Mouse (Mus musculus) erythroblast, embryonic 14.5 days (primary cell): Measurements from ENCODE around the gene Vps4b. TPM values are rescaled to one million over a fixed set of nuclear protein-coding genes. Genes with fewer than 3 reads are reported as not detected.
A peak's percentile ranks its signal among the peaks of the same experiment; 100 is the strongest.

Experiments used
- H3K27me3 ChIP-seq: 2 replicates; pipeline ENCODE4 v1.6.1; 2012; ENCODE audit warnings: inconsistent platforms; ENCODE audit not compliant: control insufficient read depth
- H3K36me3 ChIP-seq: 2 replicates; pipeline ENCODE4 v1.6.1; 2012; ENCODE audit warnings: mild to moderate bottlenecking, inconsistent platforms; ENCODE audit not compliant: control insufficient read depth
- H3K4me1 ChIP-seq: 2 replicates; pipeline ENCODE4 v1.6.1; 2012; ENCODE audit warnings: inconsistent platforms; ENCODE audit not compliant: control insufficient read depth
- H3K4me3 ChIP-seq: replicated peaks from 2 replicates; pipeline ENCODE3; 2012; ENCODE audit warnings: moderate library complexity, mild to moderate bottlenecking, inconsistent platforms
- H3K9me3 ChIP-seq: 2 replicates; pipeline ENCODE4 v1.6.1; 2012; ENCODE audit warnings: low read length, inconsistent platforms, mixed read lengths; ENCODE audit not compliant: control insufficient read depth
- GATA1 ChIP-seq: IDR thresholded peaks from 2 replicates; pipeline ENCODE4 v1.6.1; 2012; ENCODE audit warnings: low read length, inconsistent platforms, mixed read lengths
- TAL1 ChIP-seq: IDR thresholded peaks from 3 replicates; pipeline ENCODE4 v1.6.1; 2012; ENCODE audit warnings: low read length, inconsistent platforms, mixed read lengths
- polyA plus RNA-seq: library from polyadenylated mRNA; stranded (reverse); fragments of >175 nt; gene quantifications from 2 replicates; pipeline ENCODE4 v1.2.3, GENCODE M21; 2012

The Vps4b gene
- polyA plus RNA-seq, 1 experiment, result 0.37 TPM

- TF ChIP-seq TAL1 (no peak), GATA1 (no peak)
- Histone ChIP-seq H3K27me3 (no peaks in the 10 kb centered on the region), H3K4me3 (peak overlapping the region; percentile 80), H3K36me3 (peaks cover 6% of the 10 kb centered on the region), H3K9me3 (no peaks in the 10 kb centered on the region), H3K4me1 (peaks cover 33% of the 10 kb centered on the region)
Observed at GRCm38 (mm10) chr1:106758734-106759571, 37.6 kb downstream of the Vps4b start.

GRCm38 (mm10) chr1:106756633-106757032, 39.9 kb downstream of the Vps4b start:
- no peak for TF ChIP-seq GATA1
- no peak for TF ChIP-seq TAL1
- Histone ChIP-seq H3K4me3 (no peak overlapping the region), H3K27me3 (no peaks in the 10 kb centered on the region), H3K36me3 (no peaks in the 10 kb centered on the region; the same call in 1 of the 2 replicates), H3K9me3 (no peaks in the 10 kb centered on the region), H3K4me1 (peaks cover 33% of the 10 kb centered on the region)

- peaks cover 7% of the 10 kb centered on the region for H3K36me3 ChIP-seq
- no peaks in the 10 kb centered on the region for H3K27me3 ChIP-seq
- no peaks in the 10 kb centered on the region for H3K9me3 ChIP-seq
- peaks cover 6% of the 10 kb centered on the region for H3K4me1 ChIP-seq
- H3K4me3 ChIP-seq, result no peak overlapping the region
- no peak for TF ChIP-seq TAL1
- no peak for TF ChIP-seq GATA1
Observed at GRCm38 (mm10) chr1:106752013-106752412, 44.5 kb downstream of the Vps4b start.

GRCm38 (mm10) chr1:106750656-106751055, 45.9 kb downstream of the Vps4b start:
- TF ChIP-seq GATA1 (no peak), TAL1 (no peak)
- Histone ChIP-seq H3K9me3 (no peaks in the 10 kb centered on the region), H3K36me3 (peaks cover 13% of the 10 kb centered on the region), H3K4me1 (no peaks in the 10 kb centered on the region), H3K27me3 (no peaks in the 10 kb centered on the region), H3K4me3 (no peak overlapping the region)

- H3K27me3 ChIP-seq, result no peaks in the 10 kb centered on the region
- no peak overlapping the region for H3K4me3 ChIP-seq
- H3K9me3 ChIP-seq, result no peaks in the 10 kb centered on the region
- TF ChIP-seq GATA1 (no peak), TAL1 (no peak)
- no peaks in the 10 kb centered on the region for H3K4me1 ChIP-seq
- peaks cover 13% of the 10 kb centered on the region for H3K36me3 ChIP-seq
Observed at GRCm38 (mm10) chr1:106748555-106749315, 47.8 kb downstream of the Vps4b start.

- H3K4me1 ChIP-seq, result no peaks in the 10 kb centered on the region
- no peaks in the 10 kb centered on the region for H3K9me3 ChIP-seq
- no peaks in the 10 kb centered on the region for H3K27me3 ChIP-seq
- no peak overlapping the region for H3K4me3 ChIP-seq
- no peak for TF ChIP-seq TAL1
- no peak for TF ChIP-seq GATA1
- peaks cover 15% of the 10 kb centered on the region for H3K36me3 ChIP-seq
Observed at GRCm38 (mm10) chr1:106742980-106743379, 53.5 kb downstream of the Vps4b start.

- Histone ChIP-seq H3K4me3 (no peak overlapping the region), H3K4me1 (no peaks in the 10 kb centered on the region), H3K36me3 (peaks cover 6% of the 10 kb centered on the region), H3K9me3 (no peaks in the 10 kb centered on the region), H3K27me3 (no peaks in the 10 kb centered on the region)
- TF ChIP-seq GATA1 (no peak), TAL1 (no peak)
Observed at GRCm38 (mm10) chr1:106740735-106741134, 55.8 kb downstream of the Vps4b start.

- Histone ChIP-seq H3K4me1 (no peaks in the 10 kb centered on the region), H3K9me3 (no peaks in the 10 kb centered on the region), H3K27me3 (no peaks in the 10 kb centered on the region), H3K4me3 (no peak overlapping the region), H3K36me3 (peaks cover 6% of the 10 kb centered on the region)
- TF ChIP-seq GATA1, result no peak
- no peak for TF ChIP-seq TAL1
Observed at GRCm38 (mm10) chr1:106739810-106740209, 56.7 kb downstream of the Vps4b start.

GRCm38 (mm10) chr1:106738092-106738491, 58.4 kb downstream of the Vps4b start:
- no peaks in the 10 kb centered on the region for H3K9me3 ChIP-seq
- H3K36me3 ChIP-seq, result peaks cover 12% of the 10 kb centered on the region
- no peak for TF ChIP-seq TAL1
- TF ChIP-seq GATA1, result no peak
- H3K27me3 ChIP-seq, result no peaks in the 10 kb centered on the region
- H3K4me3 ChIP-seq, result no peak overlapping the region
- no peaks in the 10 kb centered on the region for H3K4me1 ChIP-seq
